In genomic region chr1:20428370-20429055, GRCm38 (mm10) we compare ENCODE assay signal across 10 mouse cellular contexts.
DNase-seq lines count a peak whose midpoint lies in the region; ATAC-seq and TF ChIP-seq lines count a peak whose summit lies in the region.
"Had no signal": no experiment of that assay in that cellular context is flagged by ENCODE, and none has a peak within 500 bp of the region (broad histone marks: within the 10 kb centered on the region; RNA-seq: fewer than 3 reads in every experiment).

No protein-coding gene starts in this region.

- no peaks in the 10 kb centered on the region for H3K9me3 ChIP-seq in forebrain, embryonic 14.5 days (replicated peaks; ENCODE audit: control insufficient read depth, low read length)
- no peaks in the 10 kb centered on the region for H3K9me3 ChIP-seq in hindbrain, postnatal 0 days (ENCODE audit: low read length)
- H3K9me3 ChIP-seq: heart, embryonic 13.5 days had no signal

- H3K27me3 ChIP-seq in forebrain, embryonic 14.5 days (replicated peaks; ENCODE audit: control insufficient read depth, insufficient read depth, low read length): no peaks in the 10 kb centered on the region
- no peaks in the 10 kb centered on the region for H3K27me3 ChIP-seq in hindbrain, postnatal 0 days (ENCODE audit: insufficient read depth, low read length)
- H3K27me3 ChIP-seq: heart, embryonic 13.5 days had no signal

- H3K4me1 ChIP-seq in forebrain, embryonic 14.5 days (ENCODE audit: control insufficient read depth, insufficient read depth, low read length): no peaks in the 10 kb centered on the region
- peaks cover 7% of the 10 kb centered on the region; the same call in 1 of the 2 replicates for H3K4me1 ChIP-seq in hindbrain, postnatal 0 days (ENCODE audit: insufficient read depth, low read length)
- H3K4me1 ChIP-seq: heart, embryonic 13.5 days had no signal

- whole genome bisulfite sequencing in forebrain, embryonic 14.5 days: 19% methylated on average over 12 of the region's 12 CpGs
- WGBS in hindbrain, postnatal 0 days: 20% methylated on average over 12 of the region's 12 CpGs

- H3K4me3 ChIP-seq in forebrain, embryonic 14.5 days (ENCODE audit: low read depth, low read length): no peak overlapping the region
- H3K4me3 ChIP-seq in hindbrain, postnatal 0 days (ENCODE audit: low read length): peak overlapping the region; percentile 11; the same call in 1 of the 2 replicates
- H3K4me3 ChIP-seq: heart, embryonic 13.5 days had no signal

- no peak overlapping the region for H3K27ac ChIP-seq in forebrain, embryonic 14.5 days (ENCODE audit: low read depth, low read length)
- 0 out of 2 replicates have a peak overlapping the region, but pooled peaks have one; percentile 5 for H3K27ac ChIP-seq in hindbrain, postnatal 0 days
- H3K27ac ChIP-seq: heart, embryonic 13.5 days had no signal

- ATAC-seq in forebrain, embryonic 14.5 days: peak; percentile 98
- peak; percentile 79 for ATAC-seq in hindbrain, postnatal 0 days
- ATAC-seq in erythroid progenitor cell, adult 5-6 weeks (replicated peaks; ENCODE audit: low FRiP score, poor library complexity, severe bottlenecking): no peak

- no peak overlapping the region; the same call in 1 of the 2 replicates for H3K9ac ChIP-seq in forebrain, embryonic 14.5 days (ENCODE audit: low read length)
- 0 out of 2 replicates have a peak overlapping the region, but pooled peaks have one; percentile 4 for H3K9ac ChIP-seq in hindbrain, postnatal 0 days (replicated peaks; ENCODE audit: low read length)
- H3K9ac ChIP-seq: heart, embryonic 13.5 days had no signal

- peak overlapping the region; percentile 34 for H3K4me2 ChIP-seq in forebrain, embryonic 14.5 days (ENCODE audit: low read length)
- H3K4me2 ChIP-seq in hindbrain, postnatal 0 days (ENCODE audit: low read depth, low read length): peak overlapping the region; percentile 45
- H3K4me2 ChIP-seq: heart, embryonic 13.5 days had no signal

- intact Hi-C loops in left cerebral cortex, postnatal 4 days (cut with DNase I): no loop called here

- no peaks in the 10 kb centered on the region for H3K36me3 ChIP-seq in forebrain, embryonic 14.5 days (ENCODE audit: control insufficient read depth, insufficient read depth, low read length)
- no peaks in the 10 kb centered on the region for H3K36me3 ChIP-seq in hindbrain, postnatal 0 days (ENCODE audit: insufficient read depth, low read length)
- H3K36me3 ChIP-seq: heart, embryonic 13.5 days had no signal

- peak; percentile 60 for DNase-seq in left cerebral cortex, postnatal 4 days
- DNase-seq in left cerebral cortex, adult 11 months (ENCODE audit: low spot score): no peak
- peak; percentile 71 for DNase-seq in forebrain, embryonic 14.5 days (ENCODE audit: low spot score)
- DNase-seq in hindbrain, postnatal 0 days (ENCODE audit: low spot score): peak; percentile 63
- DNase-seq in retina, embryonic 14.5 days (ENCODE audit: low spot score): peak; percentile 55
- DNase-seq in gastrocnemius, adult 8-10 months (ENCODE audit: low spot score in 2 of 2): no peak
- DNase-seq: kidney, adult 8-10 months; lung, postnatal 14 days had no signal

- no peak for TF ChIP-seq CTCF in hindbrain, postnatal 0 days (IDR thresholded peaks at IDR 0.05; ENCODE audit: low read depth)

Comparison
In these comparisons a context has a peak if more than half of its experiments do, and no peak if none do; other contexts are left out.
1. DNase-seq: peak in left cerebral cortex, postnatal 4 days (single experiment), forebrain, embryonic 14.5 days (single experiment), hindbrain, postnatal 0 days (single experiment) and retina, embryonic 14.5 days (single experiment); none in left cerebral cortex, adult 11 months (single experiment) and gastrocnemius, adult 8-10 months (0 of 2).